Mouse (Mus musculus) spleen, postnatal 14 days (tissue): ENCODE measurements around the gene Lyrm7.
"Not testable (repeated sequence)": the region's sequence is repeated elsewhere in the genome, so short reads cannot be mapped to it uniquely, and the experiment has no call there.

ENCODE experiments used
- DNase-seq, 2 experiments: peaks; one replicate each; pipeline ENCODE4 v3.0.0; 2021 to 2022; ENCODE audit warnings: low spot score in 2 of 2

The Lyrm7 gene

GRCm38 (mm10) chr11:54860256-54861038 is at the start of gene Lyrm7:
Gene Lyrm7 (minus strand): TSS chr11:54860916.
- peak; percentile 91 to 95 for DNase-seq

- DNase-seq: no peak
Observed at GRCm38 (mm10) chr11:54910081-54910665, 49.5 kb upstream of the Lyrm7 start.

DNA sequence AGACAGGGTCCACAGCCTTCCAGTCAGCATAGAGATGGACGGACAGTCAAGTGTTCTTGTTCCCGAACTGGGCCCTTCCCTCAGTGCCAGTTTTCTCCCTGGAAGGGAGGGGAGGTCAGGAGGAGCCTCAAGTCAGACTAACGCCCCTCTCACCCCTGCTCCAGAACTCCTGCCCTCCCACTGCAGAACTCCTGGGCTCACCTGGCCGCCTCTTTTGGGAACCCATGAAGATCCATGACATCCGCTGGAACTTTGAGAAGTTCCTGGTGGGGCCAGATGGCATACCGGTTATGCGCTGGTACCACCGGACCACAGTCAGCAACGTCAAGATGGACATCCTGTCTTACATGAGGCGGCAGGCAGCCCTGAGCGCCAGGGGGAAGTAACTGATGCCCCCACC is 48.6 kb upstream of the Lyrm7 start:
- DNase-seq: no peak

GRCm38 (mm10) chr11:54907259-54907658 is 46.5 kb upstream of the Lyrm7 start:
- no peak for DNase-seq

DNA sequence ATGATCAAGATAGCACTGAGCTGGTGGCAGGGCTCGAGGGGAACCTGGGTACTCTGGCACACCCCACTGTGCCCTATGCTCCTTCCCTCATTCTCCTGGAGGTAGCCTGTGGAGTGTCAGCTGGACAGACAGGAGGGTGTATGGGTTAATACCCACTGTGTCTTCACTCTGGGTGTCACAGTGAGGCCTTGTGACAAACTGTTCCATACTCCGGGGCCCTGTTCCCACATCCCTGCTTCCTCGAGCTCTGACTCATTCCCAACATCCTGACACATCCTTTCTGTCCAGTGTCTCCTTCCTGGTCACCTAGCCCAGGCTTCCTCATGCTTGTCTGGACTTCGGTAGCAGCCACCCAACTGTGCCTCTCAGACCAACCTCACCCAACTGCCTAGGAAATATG is 45.8 kb upstream of the Lyrm7 start:
- no peak for DNase-seq

- no peak for DNase-seq
Observed at GRCm38 (mm10) chr11:54905931-54906330, 45.2 kb upstream of the Lyrm7 start.

DNA sequence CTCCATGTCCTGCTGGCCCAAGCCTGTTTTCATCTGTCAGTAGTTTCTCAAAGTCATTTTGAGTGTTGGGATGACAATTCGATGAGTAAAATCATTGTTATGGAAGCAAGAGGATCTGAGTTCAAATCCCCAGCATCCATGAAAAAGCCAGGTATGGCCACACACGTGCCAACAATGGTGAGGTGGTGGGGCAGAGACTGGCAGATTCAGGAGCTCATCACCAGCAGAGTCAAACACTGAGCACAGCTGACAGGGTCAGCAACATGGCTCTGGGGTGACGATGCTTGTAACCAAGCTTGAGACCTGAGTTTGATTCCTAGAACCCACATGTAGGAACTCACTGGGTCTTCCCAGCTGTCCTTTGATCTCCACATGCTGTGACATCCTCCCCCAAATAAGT is 44.4 kb upstream of the Lyrm7 start:
- no peak for DNase-seq

GRCm38 (mm10) chr11:54903940-54904706 is 43.4 kb upstream of the Lyrm7 start:
- DNase-seq: no peak

DNA sequence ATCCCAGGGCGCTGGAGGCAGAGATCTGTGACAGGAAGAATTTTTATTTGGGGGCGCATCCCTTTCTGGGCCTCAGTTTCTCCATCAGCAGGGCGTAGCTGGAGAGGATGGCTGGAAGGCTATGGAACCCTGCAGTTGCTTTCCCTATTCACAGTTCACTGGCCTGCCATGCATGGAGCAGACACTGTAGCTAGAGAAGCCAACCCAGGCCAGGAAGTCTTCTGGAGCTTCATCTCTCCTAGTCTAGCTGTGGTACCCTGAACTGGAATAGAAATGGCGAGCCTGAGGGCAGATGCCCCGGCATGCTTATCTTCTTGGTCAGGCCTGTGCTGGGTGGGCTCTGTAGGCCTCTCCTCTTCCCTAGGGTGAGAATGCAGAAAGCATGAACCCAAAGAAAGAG is 42.6 kb upstream of the Lyrm7 start:
- DNase-seq: no peak

- no peak for DNase-seq
Observed at GRCm38 (mm10) chr11:54902333-54903323, 41.9 kb upstream of the Lyrm7 start, which contains the start of gene Gpx3. Gene Gpx3 (plus strand): TSS chr11:54902453.

DNA sequence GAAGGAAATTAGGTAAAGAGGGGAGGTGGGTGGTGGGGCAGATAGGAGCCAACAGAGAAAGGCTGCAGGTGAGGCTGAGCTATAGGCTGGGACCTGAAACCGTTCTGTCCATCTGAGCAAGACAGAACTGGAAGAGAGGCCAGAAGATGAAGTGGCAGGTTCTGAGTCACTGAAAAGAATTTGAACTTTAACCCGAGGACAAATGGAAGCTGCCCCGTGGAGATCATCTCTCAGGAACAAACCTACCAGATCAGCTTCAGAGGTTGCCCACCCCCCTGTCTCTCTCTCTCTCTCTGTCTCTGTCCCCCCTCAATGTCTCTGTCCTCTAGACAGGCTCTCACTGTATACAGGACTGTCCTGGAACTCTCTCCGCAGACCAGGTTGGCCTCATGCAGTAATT is 38.9 kb upstream of the Lyrm7 start:
- DNase-seq: no peak

DNA sequence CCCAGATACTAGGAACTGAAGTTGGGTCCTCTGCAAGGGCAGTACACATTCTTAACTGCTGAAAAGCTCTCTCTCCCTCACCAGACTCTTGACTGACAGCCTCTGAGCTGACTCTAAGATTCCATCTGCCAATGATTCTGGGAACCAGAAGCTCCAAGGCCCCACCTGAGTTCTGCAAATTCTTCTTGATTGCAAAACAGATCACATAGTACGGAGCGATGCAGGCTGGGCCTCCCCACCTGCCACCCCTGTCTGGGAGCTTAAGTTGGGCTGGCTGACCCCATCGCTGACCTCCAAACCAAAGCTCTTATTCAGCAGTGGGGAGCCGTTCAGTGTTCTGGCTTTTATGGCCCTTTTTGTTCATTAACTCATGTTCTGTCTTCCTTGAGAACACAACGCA is 36.8 kb upstream of the Lyrm7 start:
- DNase-seq: no peak

- DNase-seq: not testable (repeated sequence)
Observed at GRCm38 (mm10) chr11:54896646-54897045, 35.9 kb upstream of the Lyrm7 start.

- DNase-seq: no peak
Observed at GRCm38 (mm10) chr11:54894589-54894988, 33.9 kb upstream of the Lyrm7 start.

- DNase-seq: no peak
Observed at GRCm38 (mm10) chr11:54892091-54892490, 31.4 kb upstream of the Lyrm7 start.

GRCm38 (mm10) chr11:54891341-54891740 is 30.6 kb upstream of the Lyrm7 start:
- DNase-seq: no peak

- no peak for DNase-seq
Observed at GRCm38 (mm10) chr11:54887927-54888326, 27.2 kb upstream of the Lyrm7 start.

- no peak for DNase-seq
Observed at GRCm38 (mm10) chr11:54885406-54885805, 24.7 kb upstream of the Lyrm7 start.

DNA sequence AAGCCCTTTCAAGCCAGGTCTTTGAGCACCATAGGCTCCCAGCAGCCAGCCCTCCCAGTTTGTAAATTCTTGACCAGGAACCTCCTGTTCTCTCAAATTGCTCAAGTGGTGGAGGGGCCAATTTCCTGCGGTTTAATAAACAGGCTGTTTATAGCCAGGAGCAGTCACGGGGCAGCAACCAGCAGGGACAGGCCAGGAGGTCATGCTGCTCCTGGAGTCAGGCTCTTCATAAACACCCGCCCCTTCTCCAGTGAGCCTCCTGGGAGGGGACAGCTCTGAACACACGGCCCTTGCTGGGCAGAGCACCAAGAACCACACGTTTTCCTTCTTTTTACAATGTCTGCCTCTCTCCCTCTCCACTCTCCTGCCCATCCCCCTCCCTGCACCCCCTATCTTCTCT is 24.2 kb upstream of the Lyrm7 start:
- DNase-seq: no peak

- DNase-seq: no peak
Observed at GRCm38 (mm10) chr11:54884197-54884828, 23.6 kb upstream of the Lyrm7 start.

DNA sequence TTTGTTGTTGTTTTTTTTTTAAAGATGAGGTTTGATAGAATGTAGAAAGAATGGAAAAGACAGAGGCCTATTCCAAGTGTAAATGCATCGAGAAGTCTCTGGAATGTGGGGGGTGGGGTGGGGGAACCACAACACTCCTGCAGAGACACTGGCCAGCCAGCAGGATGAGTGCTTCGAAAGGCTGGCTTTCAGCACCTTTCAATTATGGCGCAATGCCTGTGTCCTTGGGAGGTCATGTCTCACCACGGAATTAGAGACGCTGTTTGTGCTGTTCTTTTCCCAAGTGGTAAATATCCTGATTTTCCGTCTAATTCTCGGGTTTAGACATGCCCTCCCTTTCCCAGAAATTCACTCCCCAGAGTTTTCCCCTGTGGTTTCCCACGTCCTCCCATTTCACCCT is 22.0 kb upstream of the Lyrm7 start:
- no peak for DNase-seq
